In genomic region chr13:15707481-15707881, GRCm38 (mm10) we compare ENCODE assay signal across 8 mouse cellular contexts.
DNase-seq lines count a peak whose midpoint lies in the region; ATAC-seq and TF ChIP-seq lines count a peak whose summit lies in the region.

No protein-coding gene starts in this region.

- TF ChIP-seq POLR2A in thymus, adult 2 months (IDR thresholded peaks at IDR 0.05; ENCODE audit: control insufficient read depth, extremely low read depth, insufficient read depth, low read length, poor library complexity), result no peak

- peak overlapping the region; percentile 55 for H3K27ac ChIP-seq in forebrain, embryonic 13.5 days
- H3K27ac ChIP-seq in lung, embryonic 16.5 days (ENCODE audit: low read length), result peak overlapping the region; percentile 36; the same call in 1 of the 2 replicates
- H3K27ac ChIP-seq in thymus, adult 2 months (ENCODE audit: control insufficient read depth, insufficient read depth, low read length), result no peak overlapping the region

- H3K4me2 ChIP-seq in forebrain, embryonic 13.5 days, result peak overlapping the region; percentile 0; the same call in 1 of the 2 replicates
- no peak overlapping the region for H3K4me2 ChIP-seq in lung, embryonic 16.5 days (ENCODE audit: low read depth, low read length)

- H3K27me3 ChIP-seq in forebrain, embryonic 13.5 days, result no peaks in the 10 kb centered on the region
- H3K27me3 ChIP-seq in lung, embryonic 16.5 days (ENCODE audit: control insufficient read depth, insufficient read depth, low read depth, low read length), result no peaks in the 10 kb centered on the region
- no peaks in the 10 kb centered on the region for H3K27me3 ChIP-seq in thymus, adult 2 months (ENCODE audit: control insufficient read depth, insufficient read depth, low read length)

- H3K4me1 ChIP-seq in forebrain, embryonic 13.5 days, result peaks cover 70% of the 10 kb centered on the region
- peaks cover 9% of the 10 kb centered on the region for H3K4me1 ChIP-seq in lung, embryonic 16.5 days (replicated peaks; ENCODE audit: control insufficient read depth, insufficient read depth, low read length)
- no peaks in the 10 kb centered on the region for H3K4me1 ChIP-seq in thymus, adult 2 months (replicated peaks; ENCODE audit: control insufficient read depth, insufficient read depth, low read length)

- TF ChIP-seq CTCF in thymus, adult 2 months (IDR thresholded peaks at IDR 0.05; ENCODE audit: borderline replicate concordance, control insufficient read depth, extremely low read depth, insufficient read depth, low read length, poor library complexity), result no peak

- H3K4me3 ChIP-seq in forebrain, embryonic 13.5 days, result no peak overlapping the region
- no peak overlapping the region for H3K4me3 ChIP-seq in lung, embryonic 16.5 days (ENCODE audit: low read length)
- H3K4me3 ChIP-seq in thymus, adult 2 months (ENCODE audit: control insufficient read depth, insufficient read depth, low read length), result no peak overlapping the region

- peak; percentile 89 for ATAC-seq in forebrain, embryonic 13.5 days
- ATAC-seq in lung, embryonic 16.5 days (ENCODE audit: low read depth), result peak; percentile 83

- intact Hi-C loops in gastrocnemius, postnatal 36 days (cut with DNase I), result no loop called here

- no peak overlapping the region for H3K9ac ChIP-seq in forebrain, embryonic 13.5 days
- H3K9ac ChIP-seq in lung, embryonic 16.5 days (ENCODE audit: low read length), result no peak overlapping the region

- 3% methylated on average over 4 of the region's 4 CpGs for whole genome bisulfite sequencing in forebrain, embryonic 13.5 days
- WGBS in lung, embryonic 16.5 days, result 34% methylated on average over 4 of the region's 4 CpGs
- 84% methylated on average over 4 of the region's 4 CpGs for WGBS in thymus, adult 2 months

- H3K36me3 ChIP-seq in forebrain, embryonic 13.5 days (ENCODE audit: poor library complexity, severe bottlenecking), result no peaks in the 10 kb centered on the region
- no peaks in the 10 kb centered on the region for H3K36me3 ChIP-seq in lung, embryonic 16.5 days (ENCODE audit: control insufficient read depth, insufficient read depth, low read length)
- no peaks in the 10 kb centered on the region for H3K36me3 ChIP-seq in thymus, adult 2 months (ENCODE audit: control insufficient read depth, insufficient read depth, low read length)

- peak; percentile 21 to 30 for DNase-seq in cerebellum, postnatal 10 days
- DNase-seq in cerebellum, adult 9-11 months, result no peak
- peak; percentile 63 for DNase-seq in NIH3T3 (ENCODE audit: low read depth)
- DNase-seq in urinary bladder, postnatal 25 days (ENCODE audit: low spot score), result no peak
- DNase-seq in thymus, adult 2 months, result no peak
- no peak for DNase-seq in gastrocnemius, postnatal 36 days

- H3K9me3 ChIP-seq in forebrain, embryonic 13.5 days (replicated peaks), result no peaks in the 10 kb centered on the region
- H3K9me3 ChIP-seq in lung, embryonic 16.5 days (ENCODE audit: control insufficient read depth, low read length), result no peaks in the 10 kb centered on the region

Comparison
In these comparisons a context has a peak if more than half of its experiments do, and no peak if none do; other contexts are left out.
1. DNase-seq: peak in cerebellum, postnatal 10 days (2 of 2) and NIH3T3 (single experiment); none in cerebellum, adult 9-11 months (single experiment), urinary bladder, postnatal 25 days (single experiment), thymus, adult 2 months (single experiment) and gastrocnemius, postnatal 36 days (0 of 2).